7 mouse cellular contexts compared by ENCODE assay signal in genomic region chr12:57231085-57231875, GRCm38 (mm10). TPM values are rescaled to one million over a fixed set of nuclear protein-coding genes. Genes with fewer than 3 reads are reported as not detected.
DNase-seq lines count a peak whose midpoint lies in the region; ATAC-seq and TF ChIP-seq lines count a peak whose summit lies in the region.

No protein-coding gene starts in this region.

- WGBS in intestine, embryonic 14.5 days = 61% methylated on average over 14 of the region's 14 CpGs
- 29% methylated on average over 14 of the region's 14 CpGs for WGBS in liver, embryonic 16.5 days (ENCODE audit: insufficient replicate concordance)
- 74% methylated on average over 14 of the region's 14 CpGs for WGBS in neural tube, embryonic 11.5 days

- TF ChIP-seq POLR2A in ES-Bruce4 (IDR thresholded peaks at IDR 0.05; ENCODE audit: insufficient read depth, low read length) = no peak

- H3K36me3 ChIP-seq in ES-Bruce4 (ENCODE audit: control insufficient read depth, insufficient read depth, low read length, poor library complexity, severe bottlenecking) = peaks cover 11% of the 10 kb centered on the region
- peaks cover 4% of the 10 kb centered on the region for H3K36me3 ChIP-seq in intestine, embryonic 14.5 days (ENCODE audit: control insufficient read depth, insufficient read depth, low read length)
- no peaks in the 10 kb centered on the region; the same call in 1 of the 2 replicates for H3K36me3 ChIP-seq in liver, embryonic 16.5 days (ENCODE audit: control insufficient read depth, insufficient read depth)
- H3K36me3 ChIP-seq in neural tube, embryonic 11.5 days (ENCODE audit: control insufficient read depth, insufficient read depth, low read length) = no peaks in the 10 kb centered on the region

- TF ChIP-seq EP300 in ES-Bruce4 (IDR thresholded peaks at IDR 0.05; ENCODE audit: insufficient read depth, low read depth, low read length) = no peak

- H3K9me3 ChIP-seq in ES-Bruce4 (replicated peaks; ENCODE audit: control insufficient read depth, insufficient read depth, low read length, poor library complexity, severe bottlenecking) = no peaks in the 10 kb centered on the region
- no peaks in the 10 kb centered on the region for H3K9me3 ChIP-seq in intestine, embryonic 14.5 days (ENCODE audit: control insufficient read depth, low read length)
- no peaks in the 10 kb centered on the region for H3K9me3 ChIP-seq in liver, embryonic 16.5 days (replicated peaks; ENCODE audit: control insufficient read depth, low read length)
- H3K9me3 ChIP-seq in neural tube, embryonic 11.5 days (ENCODE audit: control insufficient read depth, low read length) = no peaks in the 10 kb centered on the region

- H3K27ac ChIP-seq in ES-Bruce4 (ENCODE audit: insufficient read depth, low read length) = peak overlapping the region; percentile 79; the same call in 1 of the 2 replicates
- H3K27ac ChIP-seq in intestine, embryonic 14.5 days (ENCODE audit: low read depth) = peak overlapping the region; percentile 91; the same call in 1 of the 2 replicates
- peak overlapping the region; percentile 93 for H3K27ac ChIP-seq in liver, embryonic 16.5 days (ENCODE audit: low read length)
- no peak overlapping the region for H3K27ac ChIP-seq in neural tube, embryonic 11.5 days (ENCODE audit: low read depth, low read length)

- H3K4me3 ChIP-seq in ES-Bruce4 (ENCODE audit: low read depth, low read length) = peak overlapping the region; percentile 85
- peak overlapping the region; percentile 76 for H3K4me3 ChIP-seq in intestine, embryonic 14.5 days (ENCODE audit: low read depth, low read length)
- H3K4me3 ChIP-seq in liver, embryonic 16.5 days (ENCODE audit: low read depth, low read length) = peak overlapping the region; percentile 89
- peak overlapping the region; percentile 76 for H3K4me3 ChIP-seq in neural tube, embryonic 11.5 days (ENCODE audit: low read depth, low read length)

- no peak for TF ChIP-seq CTCF in ES-Bruce4 (IDR thresholded peaks at IDR 0.05; ENCODE audit: low read depth, low read length)

- DNase-seq in ZHBTc4 (ENCODE audit: low read depth, low spot score) = peak; percentile 81
- DNase-seq in intestine, embryonic 14.5 days (ENCODE audit: low spot score) = peak; percentile 61
- DNase-seq in neural tube, embryonic 11.5 days (ENCODE audit: low spot score) = peak; percentile 32
- DNase-seq in gastrocnemius, postnatal 4 days (ENCODE audit: low spot score in 2 of 2) = no peak

- H3K4me1 ChIP-seq in ES-Bruce4 (ENCODE audit: control insufficient read depth, insufficient read depth, low read length) = peaks cover 2% of the 10 kb centered on the region
- H3K4me1 ChIP-seq in intestine, embryonic 14.5 days (replicated peaks; ENCODE audit: control insufficient read depth, insufficient read depth, low read length) = peaks cover 5% of the 10 kb centered on the region; the same call in 1 of the 2 replicates
- peaks cover 16% of the 10 kb centered on the region for H3K4me1 ChIP-seq in liver, embryonic 16.5 days (ENCODE audit: control insufficient read depth, low read depth, low read length)
- H3K4me1 ChIP-seq in neural tube, embryonic 11.5 days (ENCODE audit: control insufficient read depth, insufficient read depth, low read length) = peaks cover 5% of the 10 kb centered on the region; the same call in 1 of the 2 replicates

- no peaks in the 10 kb centered on the region for H3K27me3 ChIP-seq in ES-Bruce4 (ENCODE audit: control insufficient read depth, insufficient read depth, low read length, poor library complexity, severe bottlenecking)
- H3K27me3 ChIP-seq in intestine, embryonic 14.5 days (replicated peaks; ENCODE audit: control insufficient read depth, insufficient read depth, low read length) = no peaks in the 10 kb centered on the region
- no peaks in the 10 kb centered on the region for H3K27me3 ChIP-seq in liver, embryonic 16.5 days (ENCODE audit: control insufficient read depth, insufficient read depth, low read depth, low read length)
- H3K27me3 ChIP-seq in neural tube, embryonic 11.5 days (ENCODE audit: control insufficient read depth, insufficient read depth, low read length) = no peaks in the 10 kb centered on the region

- peak; percentile 65 for ATAC-seq in erythroblast, adult 5-6 weeks (replicated peaks; ENCODE audit: low FRiP score, poor library complexity, severe bottlenecking)
- no peak for ATAC-seq in intestine, embryonic 14.5 days (replicated peaks; ENCODE audit: low FRiP score, low TSS enrichment, low read depth)
- 0 out of 2 replicates have a peak, but pooled peaks have one; percentile 17 for ATAC-seq in liver, embryonic 16.5 days (ENCODE audit: low read depth)
- ATAC-seq in neural tube, embryonic 11.5 days (ENCODE audit: insufficient read depth, low FRiP score, low TSS enrichment) = peak; percentile 16; the same call in 1 of the 2 replicates

- H3K4me2 ChIP-seq in intestine, embryonic 14.5 days (ENCODE audit: low read length) = peak overlapping the region; percentile 56
- H3K4me2 ChIP-seq in liver, embryonic 16.5 days (ENCODE audit: low read depth, low read length) = peak overlapping the region; percentile 80
- H3K4me2 ChIP-seq in neural tube, embryonic 11.5 days (ENCODE audit: low read depth) = peak overlapping the region; percentile 63

- peak overlapping the region; percentile 98 for H3K9ac ChIP-seq in ES-Bruce4 (ENCODE audit: low read depth, poor library complexity, severe bottlenecking)
- peak overlapping the region; percentile 87 for H3K9ac ChIP-seq in intestine, embryonic 14.5 days (ENCODE audit: low read length)
- H3K9ac ChIP-seq in liver, embryonic 16.5 days (ENCODE audit: low read depth, low read length) = peak overlapping the region; percentile 93
- no peak overlapping the region; the same call in 1 of the 2 replicates for H3K9ac ChIP-seq in neural tube, embryonic 11.5 days (ENCODE audit: low read length)

RNA-seq across cellular contexts. Expression of gene Mipol1, which starts 1.1 kb away (rescaled TPM):
- polyA plus RNA-seq in ES-Bruce4 (2011; ENCODE audit: insufficient read depth, insufficient read length, low read depth, missing spikeins) = 28.6 and 31.3 TPM in 2 replicates
- total RNA-seq in erythroblast, adult 5-6 weeks (2015; ENCODE audit: low replicate concordance) = 0.63 TPM in 1 of 2 replicates, not detected in the other
- total RNA-seq in erythroblast, adult 5-6 weeks (2017; ENCODE audit: low replicate concordance) = 0.60 and 0.98 TPM in 2 replicates
- polyA plus RNA-seq in intestine, embryonic 14.5 days (2014; fragmentation: Nextera tagmentation; extraction: Ambion mirVana) = 9.8 and 11.5 TPM in 2 replicates
- polyA plus RNA-seq in liver, embryonic 16.5 days (2015; fragmentation: Nextera tagmentation; extraction: Ambion mirVana) = 2.7 and 3.0 TPM in 2 replicates
- 5.8 and 6.2 TPM in 2 replicates for polyA plus RNA-seq in neural tube, embryonic 11.5 days (2014; fragmentation: Nextera tagmentation; extraction: Ambion mirVana)
- 1 to 10 TPM; 6.0 to 7.6 TPM for total RNA-seq in gastrocnemius, postnatal 4 days (2021)

RNA-seq across cellular contexts. Expression of gene Prps1l3, which starts 1.1 kb away (rescaled TPM):
- 60.9 and 64.6 TPM in 2 replicates for polyA plus RNA-seq in ES-Bruce4 (2011; ENCODE audit: insufficient read depth, insufficient read length, low read depth, missing spikeins)
- total RNA-seq in erythroblast, adult 5-6 weeks (2015; ENCODE audit: low replicate concordance) = 10.6 and 15.9 TPM in 2 replicates
- 16.3 and 20.1 TPM in 2 replicates for total RNA-seq in erythroblast, adult 5-6 weeks (2017; ENCODE audit: low replicate concordance)
- 69.1 and 73.0 TPM in 2 replicates for polyA plus RNA-seq in intestine, embryonic 14.5 days (2014; fragmentation: Nextera tagmentation; extraction: Ambion mirVana)
- polyA plus RNA-seq in liver, embryonic 16.5 days (2015; fragmentation: Nextera tagmentation; extraction: Ambion mirVana) = 32.6 and 33.0 TPM in 2 replicates
- 64.1 and 67.1 TPM in 2 replicates for polyA plus RNA-seq in neural tube, embryonic 11.5 days (2014; fragmentation: Nextera tagmentation; extraction: Ambion mirVana)
- 10 to 100 TPM; 25.1 to 31.9 TPM for total RNA-seq in gastrocnemius, postnatal 4 days (2021)

RNA-seq across cellular contexts. Expression of gene Slc25a21, which starts 34.0 kb away (rescaled TPM):
- polyA plus RNA-seq in ES-Bruce4 (2011; ENCODE audit: insufficient read depth, insufficient read length, low read depth, missing spikeins) = not detected in 2 replicates
- 33.4 and 40.5 TPM in 2 replicates for total RNA-seq in erythroblast, adult 5-6 weeks (2015; ENCODE audit: low replicate concordance)
- total RNA-seq in erythroblast, adult 5-6 weeks (2017; ENCODE audit: low replicate concordance) = 33.8 and 48.9 TPM in 2 replicates
- polyA plus RNA-seq in intestine, embryonic 14.5 days (2014; fragmentation: Nextera tagmentation; extraction: Ambion mirVana) = 0.19 and 0.40 TPM in 2 replicates
- 18.7 and 19.7 TPM in 2 replicates for polyA plus RNA-seq in liver, embryonic 16.5 days (2015; fragmentation: Nextera tagmentation; extraction: Ambion mirVana)
- polyA plus RNA-seq in neural tube, embryonic 11.5 days (2014; fragmentation: Nextera tagmentation; extraction: Ambion mirVana) = 1.3 and 1.9 TPM in 2 replicates
- total RNA-seq in gastrocnemius, postnatal 4 days (2021) = under 1 TPM; 0.41 to 0.42 TPM

Comparison
In these comparisons a context has a peak if more than half of its experiments do, and no peak if none do; other contexts are left out.
1. DNase-seq: peak in ZHBTc4 (single experiment), intestine, embryonic 14.5 days (single experiment) and neural tube, embryonic 11.5 days (single experiment); none in gastrocnemius, postnatal 4 days (0 of 2).
2. Peak in every context shown above with its lines, with median percentiles within 50 percentile points of each other: H3K4me3 ChIP-seq and H3K4me2 ChIP-seq.